Mouse (Mus musculus): Measurements from ENCODE around the gene 1700011L22Rik.

- TF ChIP-seq POLR2A (IDR thresholded peaks at IDR 0.05; ENCODE audit: extremely low read depth, insufficient read depth, low read length) (peak; percentile 50; the same call in 1 of the 2 replicates), CTCF (IDR thresholded peaks at IDR 0.05; ENCODE audit: extremely low read depth, insufficient read depth, low read length) (no peak)
These were observed 46.4 kb upstream of the 1700011L22Rik start, which contains the start of gene Mmaa for GRCm38 (mm10) chr8:79294610-79295275.
